19 mouse cellular contexts compared by ENCODE assay signal in genomic region chr1:71239586-71239985, GRCm38 (mm10).
"Had no signal": no experiment of that assay in that cellular context is flagged by ENCODE, and none has a peak within 500 bp of the region (broad histone marks: within the 10 kb centered on the region; RNA-seq: fewer than 3 reads in every experiment).

No protein-coding gene starts in this region.

- DNase-seq: kidney, adult 8-10 months; kidney, postnatal 10 days; kidney, postnatal 36 days; layer of hippocampus, postnatal 36 days; liver, embryonic 13.5 days; lung, adult 2 months; lung, postnatal 14 days; lung, postnatal 4 days; right cerebral cortex, adult 18-20 months; right cerebral cortex, postnatal 14 days; right cerebral cortex, postnatal 4 days; thymus, adult 2 months; thymus, postnatal 14 days; thymus, postnatal 4 days had no signal

- H3K4me1 ChIP-seq: kidney, embryonic 15.5 days; liver, embryonic 13.5 days; neural tube, embryonic 12.5 days; neural tube, embryonic 15.5 days had no signal

- H3K9me3 ChIP-seq: kidney, embryonic 15.5 days; liver, embryonic 13.5 days; neural tube, embryonic 12.5 days; neural tube, embryonic 15.5 days had no signal

- H3K27me3 ChIP-seq: kidney, embryonic 15.5 days; liver, embryonic 13.5 days; neural tube, embryonic 12.5 days; neural tube, embryonic 15.5 days had no signal

- H3K27ac ChIP-seq: kidney, embryonic 15.5 days; left cerebral cortex, adult 2 months; liver, embryonic 13.5 days; neural tube, embryonic 12.5 days; neural tube, embryonic 15.5 days; stomach, postnatal 0 days had no signal

- H3K4me3 ChIP-seq: kidney, embryonic 15.5 days; left cerebral cortex, adult 2 months; liver, embryonic 13.5 days; neural tube, embryonic 12.5 days; neural tube, embryonic 15.5 days had no signal

- H3K36me3 ChIP-seq: kidney, embryonic 15.5 days; liver, embryonic 13.5 days; neural tube, embryonic 12.5 days; neural tube, embryonic 15.5 days had no signal

- H3K4me2 ChIP-seq: kidney, embryonic 15.5 days; liver, embryonic 13.5 days; neural tube, embryonic 12.5 days; neural tube, embryonic 15.5 days had no signal

- H3K9ac ChIP-seq: kidney, embryonic 15.5 days; liver, embryonic 13.5 days; neural tube, embryonic 12.5 days; neural tube, embryonic 15.5 days had no signal
